Mouse (Mus musculus) MEL-GATA-1-ER (cell line): ENCODE results near the gene Fuca1.
A peak's percentile ranks its signal among the peaks of the same experiment; 100 is the strongest.
"Not testable (repeated sequence)": the region's sequence is repeated elsewhere in the genome, so short reads cannot be mapped to it uniquely, and the experiment has no call there.

Experiments
- DNase-seq: peaks from one replicate; pipeline ENCODE4 v3.0.0-alpha.2; 2012; ENCODE audit warnings: low read depth; ENCODE audit errors: extremely low read depth

The Fuca1 gene

GRCm38 (mm10) chr4:135972911-135973811, 52.6 kb downstream of the Fuca1 start:
- DNase-seq: no peak

- DNase-seq: no peak
These were observed 55.6 kb downstream of the Fuca1 start for GRCm38 (mm10) chr4:135976146-135976545.

- DNase-seq: not testable (repeated sequence)
These were observed 59.7 kb downstream of the Fuca1 start for GRCm38 (mm10) chr4:135980223-135980622.

- DNase-seq: no peak
These were observed 61.1 kb downstream of the Fuca1 start for GRCm38 (mm10) chr4:135981524-135982063.

GRCm38 (mm10) chr4:135984556-135984955, 64.0 kb downstream of the Fuca1 start:
- no peak for DNase-seq

GRCm38 (mm10) chr4:135985193-135985592, 64.7 kb downstream of the Fuca1 start:
- peak; percentile 81 for DNase-seq

- DNase-seq: no peak
These were observed 65.2 kb downstream of the Fuca1 start for GRCm38 (mm10) chr4:135985769-135986168.

GRCm38 (mm10) chr4:135986301-135986942, 65.9 kb downstream of the Fuca1 start:
- DNase-seq: no peak

GRCm38 (mm10) chr4:135986943-135987710, 66.6 kb downstream of the Fuca1 start, which contains the start of gene Pithd1:
TSS of gene Pithd1 (minus strand) at chr4:135987264.
- peak; percentile 72 for DNase-seq

- DNase-seq: no peak
These were observed 67.2 kb downstream of the Fuca1 start for GRCm38 (mm10) chr4:135987714-135988113.
